Mouse (Mus musculus) thymus, adult 2 months (tissue): ENCODE data around the gene Tff3.

Experiments used
- CTCF ChIP-seq: fragments of 200-500 bp; IDR thresholded peaks from 2 replicates; pipeline ENCODE4 v1.5.1; 2012; ENCODE audit warnings: mild to moderate bottlenecking, control low read depth, low read length, moderate library complexity, borderline replicate concordance; ENCODE audit not compliant: control insufficient read depth, poor library complexity, insufficient read depth; ENCODE audit errors: extremely low read depth
- POLR2A ChIP-seq: fragments of 200-500 bp; IDR thresholded peaks from 2 replicates; pipeline ENCODE4 v1.6.1; 2012; ENCODE audit warnings: mild to moderate bottlenecking, low read length, control low read depth, moderate library complexity; ENCODE audit not compliant: control insufficient read depth, poor library complexity, insufficient read depth; ENCODE audit errors: extremely low read depth

DNA sequence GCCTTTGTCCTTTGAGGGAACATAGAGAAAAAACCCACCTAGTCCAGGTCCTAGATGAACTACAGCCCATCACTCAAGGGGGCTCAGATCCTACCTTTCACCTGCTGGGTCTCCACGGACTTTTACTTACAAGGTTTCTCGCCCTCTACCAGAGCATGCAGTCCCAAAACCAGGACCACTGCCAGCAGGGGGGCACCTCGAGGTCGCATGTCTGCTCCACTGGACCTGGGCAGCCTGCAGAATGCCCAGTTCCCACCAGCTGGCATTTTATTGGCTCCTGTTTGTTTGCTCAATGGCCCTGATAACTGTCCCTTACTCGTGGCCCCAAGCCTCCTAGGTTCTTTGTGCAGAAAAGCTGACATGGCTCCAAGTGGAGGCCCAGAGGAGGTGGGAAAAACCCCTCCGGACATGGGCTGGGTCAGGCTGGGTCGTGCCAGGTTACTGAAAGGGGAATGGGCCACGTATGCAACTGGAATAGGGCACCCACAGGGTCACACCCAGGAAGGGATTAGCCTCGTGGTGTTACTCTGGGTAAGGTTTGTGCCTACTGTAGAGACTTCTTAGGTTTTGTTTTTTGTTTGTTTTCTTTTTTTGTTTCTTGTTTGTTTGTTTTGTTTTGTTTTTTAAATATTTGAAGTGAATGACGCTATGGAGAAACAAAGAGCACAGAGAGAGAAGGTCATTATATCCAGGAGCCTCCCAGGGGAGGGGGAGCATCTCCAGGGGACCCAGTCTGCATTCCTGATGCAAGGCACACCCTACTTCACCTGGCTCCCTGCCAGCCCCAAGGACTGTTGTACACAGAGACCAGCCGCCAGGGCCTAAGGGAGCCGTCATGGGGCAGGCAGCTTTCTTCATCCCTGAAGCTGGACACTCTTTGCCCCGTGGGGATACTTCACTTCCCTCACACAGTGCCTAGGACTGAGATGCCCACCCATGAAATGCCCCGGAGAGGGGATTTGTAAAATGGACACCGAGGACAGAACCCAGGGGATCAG lies 14.9 kb upstream of the Tff3 start, which contains the start of gene Tff2:
- no peak for TF ChIP-seq CTCF
- TF ChIP-seq POLR2A, result no peak
